Mouse (Mus musculus): ENCODE measurements around the gene Atp5s. TPM values are rescaled to one million over a fixed set of nuclear protein-coding genes. Genes with fewer than 3 reads are reported as not detected.

Gene Atp5s
- 13.3 and 14.4 TPM in 2 replicates for polyA plus RNA-seq (2012; rRNA removed)

DNA sequence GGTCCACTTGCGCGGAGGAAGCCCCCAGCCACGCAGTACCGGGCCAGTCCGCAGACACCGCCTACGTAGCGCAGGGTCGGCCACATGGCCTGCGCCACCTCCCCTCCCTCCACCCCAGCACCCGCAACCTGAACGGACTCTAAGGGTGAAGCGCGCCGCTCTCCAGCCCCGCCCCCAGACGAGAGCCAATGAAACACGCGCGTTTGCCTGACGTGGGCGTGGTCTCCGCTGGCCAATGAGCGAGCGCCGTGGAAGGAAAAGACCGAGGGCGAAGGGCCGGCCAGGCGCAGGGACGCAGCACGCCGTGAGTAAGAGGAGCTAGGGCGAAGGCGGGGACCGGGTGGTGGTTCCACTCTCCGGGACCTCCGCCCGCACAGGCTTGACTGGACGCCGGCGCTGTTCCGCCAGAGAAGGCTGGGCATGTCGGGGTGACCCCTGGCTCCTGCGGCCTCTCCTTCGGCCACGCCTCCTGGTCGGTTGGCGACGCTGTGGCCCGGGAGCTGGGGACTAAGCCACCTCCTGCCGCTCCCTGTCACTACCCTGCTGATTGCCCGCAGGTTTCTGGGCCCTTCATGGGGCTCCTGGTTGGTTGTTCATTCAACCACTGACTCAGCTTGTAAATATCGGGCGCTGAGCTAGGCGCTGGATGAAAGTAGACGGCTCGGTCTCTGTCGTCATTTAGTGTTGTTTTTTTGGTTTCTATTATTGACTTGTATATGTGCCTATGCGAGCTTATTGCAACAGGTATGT is at the start of gene Atp5s, which contains the start of gene L2hgdh:
Gene Atp5s, plus strand, starts transcription at position 240 of the 750 bp plus-strand sequence.
Gene L2hgdh, minus strand, starts transcription at position 163 of the 750 bp plus-strand sequence.
- H3K27me3 ChIP-seq (ENCODE audit: control insufficient read depth, insufficient read depth, low read length), result no peaks in the 10 kb centered on the region
- peaks cover 8% of the 10 kb centered on the region for H3K4me1 ChIP-seq (replicated peaks; ENCODE audit: control insufficient read depth, insufficient read depth, low read length)
- under 1% methylated on average over 60 of the region's 60 CpGs for WGBS
- H3K4me3 ChIP-seq (ENCODE audit: control insufficient read depth, insufficient read depth, low read length), result peak within 1 kb of the TSS; percentile 77
- peak; percentile 97 for DNase-seq
- no peak within 1 kb of the TSS for H3K27ac ChIP-seq (ENCODE audit: control insufficient read depth, insufficient read depth, low read length)
- no peaks in the 10 kb centered on the region for H3K36me3 ChIP-seq (ENCODE audit: control insufficient read depth, insufficient read depth, low read length)
- TF ChIP-seq POLR2A (IDR thresholded peaks at IDR 0.05; ENCODE audit: control insufficient read depth, extremely low read depth, insufficient read depth, low read length, poor library complexity) (peak; percentile 67), CTCF (IDR thresholded peaks at IDR 0.05; ENCODE audit: borderline replicate concordance, control insufficient read depth, extremely low read depth, insufficient read depth, low read length, poor library complexity) (no peak)

- H3K4me3 ChIP-seq (ENCODE audit: control insufficient read depth, insufficient read depth, low read length), result no peak overlapping the region
- no peaks in the 10 kb centered on the region for H3K27me3 ChIP-seq (ENCODE audit: control insufficient read depth, insufficient read depth, low read length)
- DNase-seq, result no peak
- TF ChIP-seq CTCF (IDR thresholded peaks at IDR 0.05; ENCODE audit: borderline replicate concordance, control insufficient read depth, extremely low read depth, insufficient read depth, low read length, poor library complexity) (no peak), POLR2A (IDR thresholded peaks at IDR 0.05; ENCODE audit: control insufficient read depth, extremely low read depth, insufficient read depth, low read length, poor library complexity) (no peak)
- H3K27ac ChIP-seq (ENCODE audit: control insufficient read depth, insufficient read depth, low read length), result no peak overlapping the region
- H3K4me1 ChIP-seq (replicated peaks; ENCODE audit: control insufficient read depth, insufficient read depth, low read length), result peaks cover 2% of the 10 kb centered on the region; the same call in 1 of the 2 replicates
- H3K36me3 ChIP-seq (ENCODE audit: control insufficient read depth, insufficient read depth, low read length), result no peaks in the 10 kb centered on the region
- 98% methylated on average over 4 of the region's 4 CpGs for WGBS
Observed at GRCm38 (mm10) chr12:69676157-69676556, 48.6 kb upstream of the Atp5s start.

- Histone ChIP-seq H3K27me3 (ENCODE audit: control insufficient read depth, insufficient read depth, low read length) (no peaks in the 10 kb centered on the region), H3K27ac (ENCODE audit: control insufficient read depth, insufficient read depth, low read length) (peak overlapping the region; percentile 48; the same call in 1 of the 2 replicates), H3K4me3 (ENCODE audit: control insufficient read depth, insufficient read depth, low read length) (peak overlapping the region; percentile 89), H3K36me3 (ENCODE audit: control insufficient read depth, insufficient read depth, low read length) (no peaks in the 10 kb centered on the region), H3K4me1 (replicated peaks; ENCODE audit: control insufficient read depth, insufficient read depth, low read length) (peaks cover 5% of the 10 kb centered on the region; the same call in 1 of the 2 replicates)
- peak; percentile 39 for DNase-seq
- 3% methylated on average over 56 of the region's 56 CpGs for WGBS
- no peak for TF ChIP-seq CTCF (IDR thresholded peaks at IDR 0.05; ENCODE audit: borderline replicate concordance, control insufficient read depth, extremely low read depth, insufficient read depth, low read length, poor library complexity)
- TF ChIP-seq POLR2A (IDR thresholded peaks at IDR 0.05; ENCODE audit: control insufficient read depth, extremely low read depth, insufficient read depth, low read length, poor library complexity), result no peak
Observed at GRCm38 (mm10) chr12:69680635-69681565, 43.9 kb upstream of the Atp5s start.

- Histone ChIP-seq H3K4me1 (replicated peaks; ENCODE audit: control insufficient read depth, insufficient read depth, low read length) (peaks cover 5% of the 10 kb centered on the region; the same call in 1 of the 2 replicates), H3K4me3 (ENCODE audit: control insufficient read depth, insufficient read depth, low read length) (peak within 1 kb of the TSS; percentile 98), H3K36me3 (ENCODE audit: control insufficient read depth, insufficient read depth, low read length) (no peaks in the 10 kb centered on the region), H3K27ac (ENCODE audit: control insufficient read depth, insufficient read depth, low read length) (peak within 1 kb of the TSS; percentile 48; the same call in 1 of the 2 replicates), H3K27me3 (ENCODE audit: control insufficient read depth, insufficient read depth, low read length) (no peaks in the 10 kb centered on the region)
- TF ChIP-seq CTCF (IDR thresholded peaks at IDR 0.05; ENCODE audit: borderline replicate concordance, control insufficient read depth, extremely low read depth, insufficient read depth, low read length, poor library complexity) (no peak), POLR2A (IDR thresholded peaks at IDR 0.05; ENCODE audit: control insufficient read depth, extremely low read depth, insufficient read depth, low read length, poor library complexity) (no peak)
- 9% methylated on average over 75 of the region's 85 CpGs for WGBS
- DNase-seq, result peak; percentile 32
Observed at GRCm38 (mm10) chr12:69681566-69682061, 43.1 kb upstream of the Atp5s start, which contains the start of gene Sos2. Gene Sos2 (minus strand): TSS chr12:69681852.

DNA sequence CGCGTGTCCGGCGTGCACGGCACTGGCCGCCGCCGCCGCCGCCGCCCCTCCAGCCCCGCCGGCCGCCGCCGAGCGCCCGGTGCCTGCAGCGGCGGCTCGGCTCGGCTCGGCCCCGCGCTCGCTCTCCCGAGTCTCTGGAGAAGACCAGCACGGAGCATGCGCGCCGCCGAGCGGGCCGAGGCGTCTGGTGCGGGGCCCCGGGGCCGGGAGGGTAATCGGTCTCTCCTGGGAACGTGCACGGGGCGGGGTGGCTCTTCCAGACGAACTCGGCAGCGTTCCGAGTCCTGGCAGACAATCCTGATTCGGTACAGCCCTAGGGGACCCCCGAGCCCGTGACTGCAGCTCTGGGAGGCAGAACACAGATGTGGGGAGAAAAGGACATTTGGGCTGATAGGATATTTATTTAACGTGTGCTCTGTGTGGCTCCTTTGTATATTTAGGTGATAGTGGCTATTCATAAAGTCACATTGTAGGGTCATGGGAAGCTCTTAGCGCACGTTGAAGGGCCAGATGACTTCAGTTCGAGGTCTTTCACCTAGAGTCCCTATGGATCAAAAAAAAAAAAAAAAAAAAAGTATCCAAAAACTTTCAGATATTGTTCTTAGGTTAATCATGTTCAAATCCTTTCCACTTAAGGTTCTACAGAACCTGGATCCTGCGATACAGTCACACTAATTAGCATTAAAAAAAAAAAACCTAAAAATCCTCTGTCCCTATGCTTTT is 42.5 kb upstream of the Atp5s start:
- Histone ChIP-seq H3K4me1 (replicated peaks; ENCODE audit: control insufficient read depth, insufficient read depth, low read length) (peaks cover 5% of the 10 kb centered on the region; the same call in 1 of the 2 replicates), H3K27ac (ENCODE audit: control insufficient read depth, insufficient read depth, low read length) (no peak overlapping the region), H3K27me3 (ENCODE audit: control insufficient read depth, insufficient read depth, low read length) (no peaks in the 10 kb centered on the region), H3K4me3 (ENCODE audit: control insufficient read depth, insufficient read depth, low read length) (peak overlapping the region; percentile 98), H3K36me3 (ENCODE audit: control insufficient read depth, insufficient read depth, low read length) (no peaks in the 10 kb centered on the region)
- peak; percentile 78 for DNase-seq
- TF ChIP-seq POLR2A (IDR thresholded peaks at IDR 0.05; ENCODE audit: control insufficient read depth, extremely low read depth, insufficient read depth, low read length, poor library complexity) (0 out of 2 replicates have a peak, but pooled peaks have one; percentile 41), CTCF (IDR thresholded peaks at IDR 0.05; ENCODE audit: borderline replicate concordance, control insufficient read depth, extremely low read depth, insufficient read depth, low read length, poor library complexity) (0 out of 2 replicates have a peak, but pooled peaks have one; percentile 33)
- WGBS, result 5% methylated on average over 54 of the region's 54 CpGs
